Mouse (Mus musculus) urinary bladder, adult 18-20 months (tissue): ENCODE measurements around the gene Daam1.

Experiments used
- DNase-seq, 2 experiments: peaks; one replicate each; pipeline ENCODE4 v3.0.0; 2022; ENCODE audit warnings: low spot score in 2 of 2, mixed read lengths in 2 of 2

The Daam1 gene

DNA sequence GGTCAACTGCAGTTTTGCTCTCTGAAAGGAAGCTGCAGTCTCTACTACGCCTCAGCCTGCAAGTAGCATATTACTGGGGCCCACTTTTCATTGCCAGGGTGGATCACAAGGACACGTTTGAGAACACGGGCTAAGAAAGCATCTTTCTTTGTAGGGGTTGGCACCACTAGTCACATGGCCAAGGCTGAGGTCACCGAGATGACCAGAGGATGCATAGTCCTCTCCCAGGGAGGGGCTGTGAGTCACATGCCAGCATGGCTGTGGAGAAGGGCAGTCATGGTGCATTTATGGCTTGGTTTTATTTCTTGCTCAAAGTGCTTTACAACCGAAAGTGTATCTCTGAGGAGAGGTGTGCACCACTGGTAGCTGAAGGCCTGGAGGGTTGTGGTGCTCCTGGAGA is 67.4 kb downstream of the Daam1 start:
- no peak for DNase-seq

DNA sequence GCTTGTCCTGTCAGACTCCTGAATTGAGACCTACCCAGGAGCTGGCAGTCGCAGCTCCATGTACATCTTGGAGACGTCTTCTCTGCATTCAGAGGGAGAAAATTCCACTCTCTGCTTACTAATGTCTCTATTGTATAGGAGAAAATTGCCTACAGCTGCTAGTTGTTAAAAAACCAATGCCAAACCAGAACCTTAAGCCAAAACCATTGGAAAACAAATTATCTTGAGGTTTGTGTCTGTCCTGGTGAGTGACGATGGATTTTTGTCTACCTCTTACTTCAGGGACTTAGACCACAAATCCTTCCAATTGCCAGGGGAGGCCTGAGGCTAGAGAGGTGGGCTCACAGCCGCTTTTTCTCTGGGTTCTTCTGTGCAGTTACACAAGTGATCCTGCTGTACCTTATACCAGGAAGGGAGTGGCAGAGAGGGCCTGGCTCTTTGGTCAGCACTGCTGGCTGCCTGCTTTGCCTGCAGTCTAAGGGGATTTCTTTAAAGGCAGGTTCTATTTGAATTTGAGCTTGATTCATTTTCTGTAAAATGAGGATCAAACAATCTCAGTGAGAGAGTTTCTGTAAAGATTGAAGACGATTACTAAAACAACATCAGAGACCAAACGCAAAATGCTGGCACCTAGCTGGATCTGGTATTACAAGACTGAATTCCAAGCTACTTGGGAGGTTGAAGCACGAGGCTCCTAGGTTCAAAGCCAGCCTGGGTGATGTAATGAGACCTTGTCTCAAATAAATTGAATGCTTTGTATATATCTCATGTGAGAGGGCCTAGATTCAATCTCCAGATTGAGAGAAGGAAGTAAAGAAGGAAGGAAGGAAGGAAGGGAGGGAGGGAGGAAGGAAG is 68.0 kb downstream of the Daam1 start:
- no peak for DNase-seq

DNA sequence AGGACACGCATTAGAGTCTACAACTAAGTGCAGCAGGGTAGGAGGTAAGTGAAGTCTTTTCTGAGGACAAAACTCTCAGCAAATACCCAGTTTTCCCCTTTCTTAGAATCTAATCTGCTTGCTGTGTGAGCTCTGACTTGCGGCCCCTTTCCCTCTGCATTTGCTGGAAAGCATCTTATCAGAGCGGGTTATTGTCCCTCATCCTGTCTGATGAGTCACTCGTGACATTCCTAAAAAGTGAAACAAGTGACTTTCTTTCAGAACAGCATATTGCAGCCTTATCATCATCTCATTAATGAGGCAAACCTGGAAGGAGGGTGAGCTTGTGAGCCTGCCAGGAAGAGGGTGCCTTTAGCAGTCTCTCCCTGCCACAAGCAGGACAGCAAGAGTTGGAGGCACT is 68.7 kb downstream of the Daam1 start:
- DNase-seq = no peak

DNA sequence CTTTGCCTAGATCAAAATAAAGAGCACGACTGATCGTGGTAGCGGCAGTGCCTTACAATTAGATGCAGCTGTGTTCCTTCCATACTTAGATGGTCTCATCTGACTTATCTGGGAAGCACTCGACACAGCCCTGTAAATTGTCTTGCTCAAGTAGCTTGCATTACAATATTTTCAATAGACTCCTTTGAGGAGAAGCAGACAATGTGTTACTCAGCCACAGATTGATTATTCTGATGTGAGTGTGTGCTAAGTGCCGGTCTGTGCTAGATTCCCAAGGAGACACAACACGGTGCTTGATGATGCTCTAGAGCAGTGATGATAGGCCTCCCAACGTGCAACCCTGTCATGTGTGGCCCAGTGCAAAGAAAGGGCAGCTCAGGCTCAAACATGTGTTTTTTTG is 70.3 kb downstream of the Daam1 start:
- DNase-seq = no peak

DNA sequence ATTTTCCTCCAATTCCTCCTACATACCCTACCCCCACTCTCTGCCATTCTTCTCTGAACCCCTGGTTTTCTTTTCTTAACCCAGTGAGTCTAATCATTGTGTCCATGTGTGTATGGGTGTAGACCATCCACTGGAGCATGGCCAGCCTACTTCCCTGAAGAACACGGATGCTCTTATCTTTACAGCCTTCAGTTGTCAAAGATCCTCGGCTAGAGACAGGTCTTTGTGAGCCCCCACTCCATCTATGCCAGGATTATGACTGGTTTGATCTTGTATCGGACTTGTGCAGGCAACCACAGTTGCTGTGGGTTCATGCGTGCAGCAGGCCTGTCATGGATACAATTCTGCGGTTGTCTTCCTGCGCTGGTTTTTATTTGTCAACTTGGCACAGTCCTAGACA is 71.0 kb downstream of the Daam1 start:
- no peak for DNase-seq

DNA sequence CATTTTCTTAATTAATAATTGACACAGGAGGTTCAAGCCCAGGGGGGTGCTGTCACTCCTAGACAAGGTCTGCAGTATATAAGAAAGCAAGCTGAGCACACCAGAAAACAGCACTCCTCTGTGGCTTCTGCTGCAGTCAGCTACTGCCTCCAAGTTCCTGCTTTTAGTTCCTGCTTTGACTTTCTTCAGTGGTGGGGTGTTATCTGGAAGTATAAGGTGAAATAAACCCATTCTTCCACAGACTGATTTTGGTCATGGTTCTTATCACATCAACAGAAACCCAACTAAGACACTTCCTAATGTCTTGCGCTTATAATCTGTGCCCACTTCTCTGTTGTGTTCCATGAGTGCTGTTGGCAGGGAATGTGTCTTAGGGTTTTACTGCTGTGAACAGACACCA is 71.4 kb downstream of the Daam1 start:
- no peak for DNase-seq

DNA sequence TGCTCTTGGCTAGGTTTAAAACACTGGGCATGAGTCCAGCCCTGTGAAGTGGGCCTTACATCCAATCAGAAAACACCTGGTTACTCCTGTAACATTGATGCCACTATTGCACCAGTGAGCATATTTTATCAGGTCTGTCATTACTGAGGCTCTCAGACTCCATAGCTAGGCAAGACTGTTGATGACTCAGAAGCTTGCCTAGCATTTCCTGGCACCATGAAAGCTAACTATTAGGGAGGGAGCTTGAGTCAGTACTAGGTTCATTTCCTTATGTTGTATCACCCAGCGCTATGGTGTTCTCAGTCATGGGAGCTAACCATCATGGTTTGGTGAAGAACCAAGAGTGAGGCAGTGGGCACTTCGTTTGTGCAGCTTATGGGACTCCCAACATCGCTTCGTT is 72.3 kb downstream of the Daam1 start:
- DNase-seq = no peak

DNA sequence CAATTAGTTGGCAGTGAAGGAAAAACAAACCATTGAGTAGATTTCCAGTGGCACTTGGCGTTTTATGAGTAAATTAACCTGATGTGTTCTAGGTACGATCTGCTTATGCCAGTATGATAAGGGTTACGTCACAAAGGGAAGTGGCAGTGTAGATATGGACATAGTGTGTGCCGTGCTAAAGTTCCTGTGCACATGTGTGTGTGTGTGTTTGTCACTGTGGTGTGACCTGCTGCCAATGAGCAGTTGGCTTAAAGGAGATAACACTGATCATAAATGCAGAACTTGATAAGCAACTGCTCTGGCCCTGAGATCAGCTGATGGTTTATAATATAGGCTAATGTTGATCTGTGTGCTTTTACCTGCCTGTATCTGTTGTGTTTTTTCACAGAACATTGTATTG is 73.4 kb downstream of the Daam1 start:
- DNase-seq = no peak

DNA sequence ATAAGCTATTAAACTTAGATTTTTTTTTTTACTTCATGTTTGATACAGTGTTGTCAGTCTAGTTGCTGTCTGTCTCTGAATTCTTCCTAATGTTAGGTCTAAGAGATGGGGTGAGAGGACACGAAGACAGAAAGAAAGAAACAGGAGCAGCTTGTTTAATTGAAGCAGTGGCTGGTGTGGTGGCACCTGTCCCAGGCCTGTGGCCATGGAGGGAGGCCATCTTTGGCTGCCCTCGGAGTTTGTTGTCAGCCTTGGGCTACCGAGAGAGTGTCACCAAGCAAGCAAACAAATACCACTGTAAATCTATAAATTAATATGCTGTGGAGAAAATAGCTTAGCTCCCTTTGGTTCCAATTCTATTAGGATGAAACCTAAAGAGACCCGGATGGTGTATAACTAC is 74.0 kb downstream of the Daam1 start:
- no peak for DNase-seq

DNA sequence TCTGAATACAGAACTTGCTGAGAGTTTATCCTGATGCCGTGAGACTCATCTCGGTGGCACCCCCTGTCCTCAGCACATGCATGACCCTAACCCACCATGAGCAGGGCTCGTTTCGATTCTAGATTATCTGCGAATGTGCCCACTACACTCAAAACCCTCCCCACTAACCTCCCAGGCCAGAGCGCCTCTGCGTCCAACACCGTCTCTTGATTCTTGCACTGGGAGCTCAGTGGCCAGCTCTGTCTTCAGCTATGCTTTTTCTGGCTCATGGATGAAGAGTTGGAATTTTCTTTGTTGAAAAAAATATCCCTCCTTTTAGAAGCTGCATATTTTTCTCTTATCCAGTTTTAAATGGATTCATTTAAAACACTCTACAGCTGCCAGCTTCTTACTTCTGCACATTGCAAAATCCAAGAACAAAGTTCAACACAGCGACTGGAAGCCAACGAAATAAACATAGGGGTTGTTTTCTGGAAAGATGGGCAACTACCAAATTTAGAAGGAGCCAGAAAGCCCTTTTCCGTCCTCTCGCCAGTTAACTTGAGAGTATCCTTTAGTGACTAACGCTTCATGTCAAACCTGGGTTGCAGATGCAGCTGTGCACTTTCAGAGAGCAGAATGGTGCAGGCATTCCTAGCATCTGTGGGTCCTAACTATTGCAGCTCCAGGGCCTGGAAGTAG is 74.9 kb downstream of the Daam1 start:
- DNase-seq = no peak

DNA sequence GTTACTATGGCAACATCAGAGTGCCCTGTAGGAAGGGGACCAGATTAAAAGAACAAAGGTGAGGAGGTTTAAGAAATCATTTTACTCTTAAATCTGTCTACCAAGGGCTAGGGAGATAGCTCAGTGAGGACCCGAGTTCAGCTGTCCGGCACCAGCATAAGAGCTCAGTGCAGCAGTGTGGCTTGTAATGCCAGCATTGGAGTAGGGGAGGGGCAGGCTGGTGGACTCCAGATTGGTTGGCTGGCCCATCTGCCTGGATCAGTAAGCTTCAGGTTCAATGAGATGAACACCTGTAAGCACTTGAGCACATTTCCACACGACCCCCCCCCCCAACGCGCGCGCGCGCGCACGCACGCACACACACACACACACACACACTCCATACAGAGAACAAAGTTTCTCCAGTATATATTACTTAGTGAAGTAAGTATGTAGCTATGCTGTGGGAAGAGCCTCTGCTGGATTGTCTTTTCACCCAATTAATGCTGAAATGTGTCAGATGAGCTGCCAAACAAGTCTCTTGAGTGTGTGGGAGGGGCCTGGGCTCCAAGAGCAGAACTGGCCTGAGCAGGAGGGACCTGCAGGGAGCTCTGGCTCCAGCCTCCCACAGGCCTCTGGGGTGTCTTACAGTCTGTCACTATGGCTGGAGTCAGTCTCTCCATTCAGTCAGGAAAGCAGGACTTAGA is 75.8 kb downstream of the Daam1 start:
- no peak for DNase-seq

DNA sequence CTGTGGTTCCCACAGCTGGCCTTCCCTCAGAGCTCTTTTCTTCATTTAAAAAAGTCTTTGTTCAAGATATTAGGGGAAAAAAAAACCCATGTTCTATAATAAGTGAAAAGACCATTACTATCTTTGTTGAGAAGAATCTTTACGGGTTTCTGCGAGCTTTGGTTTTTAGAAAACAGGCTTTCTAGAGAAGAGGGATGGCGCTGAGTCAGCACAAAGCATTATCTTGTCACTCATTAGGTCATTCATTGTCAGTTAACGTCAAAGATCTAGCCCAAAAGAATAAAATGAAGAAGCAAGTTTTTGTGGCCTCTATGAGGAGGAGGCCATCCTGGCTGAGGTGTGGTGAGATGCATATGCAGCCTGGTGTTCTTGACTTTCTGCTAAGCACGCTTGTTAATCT is 78.1 kb downstream of the Daam1 start:
- DNase-seq = no peak

DNA sequence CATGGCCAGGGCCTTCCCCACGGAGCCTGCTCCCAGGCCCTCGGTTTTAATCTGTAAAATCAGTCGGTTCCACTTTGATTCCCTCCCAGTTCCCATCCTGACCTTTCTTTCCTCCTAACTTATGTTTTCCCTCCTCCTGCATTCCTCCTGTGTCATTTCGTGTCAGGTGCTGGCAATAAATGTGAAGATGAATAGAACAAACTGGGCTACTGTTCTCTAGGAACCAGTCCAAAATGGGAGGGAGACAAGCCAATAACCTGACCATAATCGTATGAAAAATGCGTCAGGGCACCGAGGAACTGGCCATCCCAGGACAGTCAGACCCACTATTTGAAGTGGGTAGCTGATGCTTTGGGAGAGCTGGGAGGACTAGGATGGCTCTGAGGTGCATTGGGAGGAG is 79.4 kb downstream of the Daam1 start:
- DNase-seq = no peak

DNA sequence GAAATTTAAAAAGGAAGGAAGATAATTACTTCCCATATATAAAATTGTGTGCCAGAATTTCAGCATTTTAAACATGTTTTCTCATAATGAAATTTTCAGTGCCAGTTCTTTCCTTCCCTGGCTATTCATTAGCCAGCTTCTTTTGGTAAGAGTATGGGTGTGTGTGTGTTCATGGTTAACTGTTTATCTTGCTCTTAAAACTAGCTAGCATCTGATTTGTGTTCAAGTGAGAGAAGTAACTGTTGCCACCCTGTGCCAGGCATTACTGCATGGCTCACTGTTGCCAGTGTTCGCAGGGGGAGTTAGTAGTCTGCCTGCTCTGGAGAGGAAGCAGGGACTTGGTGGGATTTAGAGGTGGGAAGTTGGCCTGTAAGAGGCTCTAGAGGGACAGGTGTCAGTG is 81.4 kb downstream of the Daam1 start:
- no peak for DNase-seq

DNA sequence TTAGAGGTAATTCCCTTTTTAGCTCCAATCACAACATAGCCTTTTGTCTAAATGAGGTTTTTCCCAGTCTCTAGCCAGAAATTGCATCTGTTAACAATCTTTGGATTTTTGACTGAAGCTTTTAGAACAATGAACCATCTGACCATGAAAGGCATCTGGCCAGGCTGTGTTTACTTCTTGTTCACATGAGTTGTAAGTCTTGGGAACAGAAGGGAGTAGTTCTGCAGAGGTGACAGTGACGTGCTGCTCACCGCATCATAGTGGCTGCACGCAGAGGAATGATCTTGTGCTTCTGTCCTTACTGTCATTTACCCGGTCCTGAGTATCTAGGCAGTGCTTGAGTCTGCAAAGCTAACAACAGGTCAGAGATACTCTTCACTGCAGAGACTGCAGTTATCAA is 88.3 kb downstream of the Daam1 start:
- no peak for DNase-seq

DNA sequence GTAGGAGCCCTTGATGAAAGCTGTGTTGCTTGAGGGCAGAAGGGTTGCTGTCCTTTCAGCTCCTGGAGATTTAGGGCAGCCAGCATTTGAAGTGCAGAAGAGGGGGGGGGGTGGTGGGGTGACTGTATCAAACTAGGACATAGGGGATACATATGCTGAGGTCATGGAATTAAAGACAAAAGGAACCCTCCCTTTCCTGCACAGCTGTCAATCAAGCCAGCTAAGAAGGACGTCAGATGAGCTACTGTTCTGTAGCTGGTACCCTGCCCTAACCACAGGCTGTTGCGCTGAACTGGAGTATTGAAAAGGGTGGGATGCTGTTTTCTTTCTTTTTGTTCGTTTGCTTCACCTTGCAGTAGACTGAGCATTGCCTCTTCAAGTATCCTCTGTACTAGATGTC is 89.1 kb downstream of the Daam1 start:
- DNase-seq = no peak

DNA sequence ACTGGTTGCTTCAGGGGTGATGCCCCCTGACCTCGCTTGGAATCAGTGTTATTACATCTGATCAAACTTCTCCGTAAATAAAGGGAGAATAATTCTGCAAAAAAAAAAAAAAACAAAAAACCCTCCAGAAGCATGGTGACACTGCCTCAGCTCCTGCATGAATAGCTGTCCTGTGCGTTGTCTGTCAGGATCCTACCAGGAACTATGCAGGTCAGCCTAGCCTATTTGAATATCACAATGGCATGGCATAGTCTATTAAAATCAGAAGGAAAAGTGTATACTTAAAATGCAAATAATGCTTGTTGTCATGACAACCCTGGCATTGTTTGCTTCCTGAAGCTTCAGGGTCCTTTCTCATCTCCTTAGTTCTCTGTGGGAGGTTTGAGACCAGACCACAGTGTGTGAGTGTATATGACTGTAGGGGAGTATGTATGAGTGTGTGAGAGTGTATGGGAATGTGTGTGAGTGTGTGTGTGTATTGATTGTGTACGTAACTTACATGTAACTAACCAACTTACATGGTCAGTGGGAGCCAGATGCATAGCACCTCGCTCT is 92.0 kb downstream of the Daam1 start:
- DNase-seq = no peak

DNA sequence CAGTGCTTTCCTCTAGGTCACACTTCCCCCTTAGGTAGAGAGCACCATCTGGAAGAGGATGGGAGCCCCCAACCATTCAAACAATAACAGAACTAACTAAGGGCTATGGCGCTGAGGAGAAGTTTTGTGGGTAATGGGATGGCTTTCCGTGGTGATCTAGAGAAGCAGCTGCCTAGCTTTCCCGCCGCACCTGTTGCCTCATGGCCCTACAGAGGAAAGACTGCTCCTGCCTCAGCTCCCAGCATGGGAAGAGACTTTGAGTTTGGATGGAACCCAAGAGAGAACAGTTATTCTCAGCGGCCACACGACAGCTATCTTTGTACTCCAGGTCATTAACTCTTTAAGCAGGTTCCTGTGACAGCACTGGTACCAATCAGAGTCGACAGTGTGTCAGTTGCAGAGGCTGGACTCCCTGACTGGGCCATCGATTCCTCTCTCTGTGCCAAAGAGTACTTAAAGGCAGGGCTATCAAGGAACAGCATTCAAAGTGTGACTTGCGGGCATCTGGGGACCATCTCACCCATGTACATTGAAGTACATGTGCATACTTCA is 94.2 kb downstream of the Daam1 start:
- DNase-seq = no peak

DNA sequence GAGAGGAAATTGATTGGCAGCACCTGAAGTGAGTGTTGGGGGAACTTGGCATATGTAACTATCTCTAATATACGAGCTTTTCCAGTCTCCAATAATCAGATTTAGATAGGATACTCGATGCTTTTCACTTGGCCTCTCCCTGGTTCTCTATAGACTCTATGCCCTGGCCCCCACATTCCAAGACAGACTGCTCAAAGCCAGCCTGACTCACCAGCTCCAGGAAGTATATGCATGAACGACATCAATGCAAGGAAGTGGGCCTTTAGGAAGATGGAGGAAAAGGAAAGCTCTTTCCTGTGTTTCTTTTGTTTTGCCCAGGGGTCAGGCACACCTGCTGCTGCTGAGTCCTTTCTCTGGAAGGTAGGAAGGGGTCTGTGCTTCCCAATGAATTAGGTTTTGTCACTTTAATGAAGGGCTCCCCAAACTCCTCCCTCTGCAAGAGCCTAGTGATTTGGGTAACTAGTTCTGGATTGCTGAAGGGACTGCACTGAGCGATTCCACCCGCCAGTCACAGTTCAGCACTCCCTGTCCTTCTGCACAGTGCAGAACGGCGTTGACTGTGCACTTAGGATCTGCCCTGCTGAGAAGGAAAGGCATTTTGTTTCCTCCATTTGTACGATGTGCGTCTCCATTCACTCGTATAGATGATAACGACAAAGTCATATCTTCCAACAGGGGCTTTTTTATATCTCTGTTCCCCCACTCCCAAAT is 95.3 kb downstream of the Daam1 start:
- no peak for DNase-seq

DNA sequence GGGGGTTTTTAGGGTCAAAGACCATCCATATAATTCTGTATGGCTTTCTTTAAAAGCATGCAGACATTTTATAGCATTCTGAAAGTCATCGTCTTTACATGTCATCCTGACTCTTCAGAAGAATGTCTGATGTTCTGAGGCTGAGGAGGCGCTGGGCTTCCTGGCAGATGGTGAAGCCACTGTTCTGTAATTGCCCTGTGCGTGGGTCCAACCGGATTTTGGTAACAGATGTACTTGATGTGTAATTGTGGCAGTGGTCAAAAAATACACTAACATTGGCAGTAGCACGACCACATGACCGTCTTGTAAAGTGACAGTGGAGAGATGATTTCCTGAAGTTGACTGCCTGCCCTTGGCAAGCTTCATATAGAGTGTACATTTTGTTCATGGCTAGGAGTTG is 97.2 kb downstream of the Daam1 start:
- no peak for DNase-seq

DNA sequence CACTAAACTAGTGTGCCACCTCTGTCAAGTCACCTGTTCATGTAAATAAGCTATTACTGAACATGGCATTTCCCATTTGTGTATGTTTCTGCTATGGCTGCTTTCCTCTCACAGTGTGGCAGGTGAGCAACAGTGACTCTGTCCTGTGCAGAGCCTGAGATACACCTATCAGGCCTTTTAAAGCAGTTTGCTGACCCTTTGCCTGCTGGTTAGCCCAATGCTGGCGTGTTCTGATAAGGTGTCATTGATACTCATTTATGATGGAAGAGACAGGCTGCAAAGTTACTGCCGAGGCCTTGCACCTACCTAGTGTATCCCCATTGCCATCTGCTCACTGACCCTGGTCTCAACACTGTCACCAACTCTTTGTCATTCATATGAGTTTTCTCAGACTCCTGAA is 99.0 kb downstream of the Daam1 start:
- no peak for DNase-seq
